Mouse (Mus musculus) erythroblast, embryonic 14.5 days (primary cell): ENCODE measurements at regions not wholly inside any gene's neighbourhood (a gene's known extent, or its start where the extent isn't known, plus 50 kb on each side); places are given as distances from the start of the nearest gene placed in this dataset.

Source experiments
- GATA1 ChIP-seq: IDR thresholded peaks from 2 replicates; pipeline ENCODE4 v1.6.1; 2012; ENCODE audit warnings: low read length, inconsistent platforms, mixed read lengths
- TAL1 ChIP-seq: IDR thresholded peaks from 3 replicates; pipeline ENCODE4 v1.6.1; 2012; ENCODE audit warnings: low read length, inconsistent platforms, mixed read lengths

DNA sequence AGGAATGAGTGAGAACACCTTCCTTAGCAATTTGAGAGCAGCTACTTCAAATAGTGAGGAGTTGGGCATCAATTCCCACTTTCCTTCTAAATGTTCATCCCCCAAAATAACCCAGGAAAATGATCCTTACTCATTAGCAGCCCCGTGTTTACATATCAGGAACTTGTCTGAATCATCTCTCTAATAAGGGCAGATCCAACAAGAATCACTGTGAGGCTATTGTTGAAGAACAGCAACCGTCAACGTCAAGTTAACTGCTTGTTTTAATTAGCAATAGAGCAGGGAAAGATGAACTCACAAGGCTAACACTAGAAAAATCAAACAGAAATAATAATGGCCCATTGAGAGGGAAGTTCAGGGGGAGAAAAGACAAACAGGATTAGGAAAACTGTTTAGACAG, 178.4 kb downstream of the Fam124b start:
- no peak for TF ChIP-seq GATA1
- no peak for TF ChIP-seq TAL1
